Mouse (Mus musculus) liver, postnatal 0 days (tissue): ENCODE measurements at regions not wholly inside any gene's neighbourhood (a gene's known extent, or its start where the extent isn't known, plus 50 kb on each side); places are given as distances from the start of the nearest gene placed in this dataset.

Experiments used
- ATAC-seq: fragments of 200-750 bp; cut with Nextera tagmentation; 2 replicates; pipeline ENCODE4 v1.8.0; 2017; ENCODE audit warnings: mild to moderate bottlenecking, moderate library complexity
- DNase-seq: peaks from one replicate; pipeline ENCODE4 v3.0.0-alpha.2; 2016
- H3K27ac ChIP-seq: fragments of 300-500 bp; sonication (generic); 2 replicates; pipeline ENCODE4 v1.5.1; 2014; ENCODE audit warnings: antibody characterized with exemption, moderate library complexity, mild to moderate bottlenecking, low read depth
- H3K27me3 ChIP-seq: fragments of 300-500 bp; sonication (generic); 2 replicates; pipeline ENCODE4 v1.6.1; 2014; ENCODE audit warnings: low read length, control low read depth, mixed read lengths; ENCODE audit not compliant: insufficient read depth
- H3K36me3 ChIP-seq: fragments of 300-500 bp; sonication (generic); replicated peaks from 2 replicates; pipeline ENCODE4 v1.6.1; 2014; ENCODE audit warnings: mild to moderate bottlenecking, control low read depth, low read length, moderate library complexity, mixed read lengths; ENCODE audit not compliant: insufficient read depth
- H3K4me1 ChIP-seq: fragments of 300-500 bp; sonication (generic); 2 replicates; pipeline ENCODE4 v1.6.1; 2014; ENCODE audit warnings: antibody characterized with exemption, mild to moderate bottlenecking, control low read depth; ENCODE audit not compliant: insufficient read depth
- H3K4me2 ChIP-seq: fragments of 300-500 bp; sonication (generic); 2 replicates; pipeline ENCODE4 v1.6.1; 2014; ENCODE audit warnings: low read depth, mild to moderate bottlenecking, low read length, moderate library complexity, mixed read lengths
- H3K4me3 ChIP-seq: fragments of 300-500 bp; sonication (generic); 2 replicates; pipeline ENCODE4 v1.5.1; 2014; ENCODE audit warnings: low read depth, low read length
- H3K9ac ChIP-seq: fragments of 300-500 bp; sonication (generic); replicated peaks from 2 replicates; pipeline ENCODE4 v1.6.1; 2014; ENCODE audit warnings: mild to moderate bottlenecking, moderate library complexity
- H3K9me3 ChIP-seq: fragments of 300-500 bp; sonication (generic); 2 replicates; pipeline ENCODE4 v1.6.1; 2016; ENCODE audit warnings: mild to moderate bottlenecking, control low read depth, low read length, mixed read lengths
- CTCF ChIP-seq: sonication (generic); IDR thresholded peaks from 2 replicates; pipeline ENCODE4 v1.5.1; 2016; ENCODE audit warnings: antibody characterized with exemption, low read depth
- EP300 ChIP-seq: IDR thresholded peaks from 2 replicates; pipeline ENCODE4 v1.6.1; 2016; ENCODE audit warnings: antibody characterized with exemption, low read depth, mild to moderate bottlenecking
- WGBS: fragments of 180-500 bp; shearing (Covaris S2); extraction: QIAGEN DNeasy Blood & Tissue Kit; methylation state at CpG from one replicate; pipeline ENCODE4 v1.1.7; 2014; ENCODE audit not compliant: insufficient replicate concordance; 5-methylcytosine and 5-hydroxymethylcytosine counted together

GRCm38 (mm10) chr10:110534387-110534786, 78.4 kb upstream of the Nav3 start:
- no peak for ATAC-seq
- 41% methylated on average over 5 of the region's 5 CpGs for WGBS
- no peak overlapping the region for H3K4me2 ChIP-seq

GRCm38 (mm10) chr10:110542712-110543111, 86.7 kb upstream of the Nav3 start:
- no peak for ATAC-seq

More at GRCm38 (mm10) chr10:110534387-110534786, 78.4 kb upstream of the Nav3 start:
- Histone ChIP-seq H3K27me3 (no peaks in the 10 kb centered on the region), H3K36me3 (no peaks in the 10 kb centered on the region), H3K4me3 (no peak overlapping the region), H3K9ac (no peak overlapping the region), H3K4me1 (no peaks in the 10 kb centered on the region), H3K9me3 (no peaks in the 10 kb centered on the region), H3K27ac (no peak overlapping the region)
- no peak for TF ChIP-seq CTCF
- no peak for TF ChIP-seq EP300
- no peak for DNase-seq

GRCm38 (mm10) chr10:110548391-110548790, 92.4 kb upstream of the Nav3 start:
- H3K9me3 ChIP-seq, result no peaks in the 10 kb centered on the region
- H3K4me2 ChIP-seq, result no peak overlapping the region
- H3K9ac ChIP-seq, result no peak overlapping the region
- TF ChIP-seq EP300 (no peak), CTCF (no peak)
- H3K4me3 ChIP-seq, result no peak overlapping the region
- ATAC-seq, result no peak
- H3K27me3 ChIP-seq, result no peaks in the 10 kb centered on the region
- H3K4me1 ChIP-seq, result no peaks in the 10 kb centered on the region
- H3K27ac ChIP-seq, result no peak overlapping the region
- 86% methylated on average over 2 of the region's 2 CpGs for WGBS
- no peaks in the 10 kb centered on the region for H3K36me3 ChIP-seq
- no peak for DNase-seq

More at GRCm38 (mm10) chr10:110542712-110543111, 86.7 kb upstream of the Nav3 start:
- Histone ChIP-seq H3K36me3 (no peaks in the 10 kb centered on the region), H3K9ac (no peak overlapping the region), H3K4me3 (no peak overlapping the region), H3K4me1 (no peaks in the 10 kb centered on the region), H3K9me3 (no peaks in the 10 kb centered on the region), H3K27ac (no peak overlapping the region), H3K27me3 (no peaks in the 10 kb centered on the region), H3K4me2 (no peak overlapping the region)
- DNase-seq, result no peak
- TF ChIP-seq CTCF, result no peak
- no peak for TF ChIP-seq EP300
- 68% methylated on average over 6 of the region's 6 CpGs for WGBS

GRCm38 (mm10) chr10:110553954-110554353, 98.0 kb upstream of the Nav3 start:
- TF ChIP-seq EP300 (no peak), CTCF (no peak)
- no peaks in the 10 kb centered on the region for H3K4me1 ChIP-seq
- H3K27me3 ChIP-seq, result no peaks in the 10 kb centered on the region
- ATAC-seq (no peak), DNase-seq (no peak)
- 47% methylated on average over 6 of the region's 6 CpGs for WGBS
- H3K9me3 ChIP-seq, result no peaks in the 10 kb centered on the region
- no peak overlapping the region for H3K9ac ChIP-seq
- H3K36me3 ChIP-seq, result no peaks in the 10 kb centered on the region
- no peak overlapping the region for H3K4me3 ChIP-seq
- no peak overlapping the region for H3K27ac ChIP-seq
- no peak overlapping the region for H3K4me2 ChIP-seq

GRCm38 (mm10) chr10:110556326-110556883, 100.4 kb upstream of the Nav3 start:
- Histone ChIP-seq H3K27me3 (no peaks in the 10 kb centered on the region), H3K4me3 (no peak overlapping the region), H3K36me3 (no peaks in the 10 kb centered on the region), H3K27ac (no peak overlapping the region), H3K9me3 (no peaks in the 10 kb centered on the region), H3K4me2 (no peak overlapping the region), H3K4me1 (no peaks in the 10 kb centered on the region), H3K9ac (no peak overlapping the region)
- no peak for ATAC-seq
- TF ChIP-seq EP300 (no peak), CTCF (no peak)
- WGBS, result 63% methylated on average over 1 of the region's 1 CpGs
- no peak for DNase-seq

- no peak for DNase-seq
- H3K9ac ChIP-seq, result no peak overlapping the region
- no peak overlapping the region for H3K4me3 ChIP-seq
- no peaks in the 10 kb centered on the region for H3K27me3 ChIP-seq
- no peak for ATAC-seq
- H3K27ac ChIP-seq, result no peak overlapping the region
- H3K9me3 ChIP-seq, result no peaks in the 10 kb centered on the region
- H3K4me1 ChIP-seq, result no peaks in the 10 kb centered on the region
- TF ChIP-seq CTCF (no peak), EP300 (no peak)
- no peak overlapping the region for H3K4me2 ChIP-seq
- 76% methylated on average over 5 of the region's 5 CpGs for WGBS
- no peaks in the 10 kb centered on the region for H3K36me3 ChIP-seq
These were observed 107.1 kb upstream of the Nav3 start for GRCm38 (mm10) chr10:110563057-110563456.

GRCm38 (mm10) chr10:110563571-110563970, 107.6 kb upstream of the Nav3 start:
- TF ChIP-seq CTCF (no peak), EP300 (no peak)
- Histone ChIP-seq H3K4me1 (no peaks in the 10 kb centered on the region), H3K9ac (no peak overlapping the region), H3K36me3 (no peaks in the 10 kb centered on the region), H3K4me2 (no peak overlapping the region), H3K27ac (no peak overlapping the region), H3K4me3 (no peak overlapping the region), H3K9me3 (no peaks in the 10 kb centered on the region), H3K27me3 (no peaks in the 10 kb centered on the region)
- WGBS, result 52% methylated on average over 1 of the region's 1 CpGs
- DNase-seq, result no peak
- ATAC-seq, result no peak
